Mouse (Mus musculus) bone marrow, adult 2 months (tissue): ENCODE measurements around the gene Bcs1l.

Experiments used
- CTCF ChIP-seq: fragments of 200-500 bp; IDR thresholded peaks from 2 replicates; pipeline ENCODE4 v1.5.1; 2011; ENCODE audit warnings: low read length, control low read depth; ENCODE audit not compliant: control insufficient read depth, insufficient read depth
- POLR2A ChIP-seq: fragments of 200-500 bp; IDR thresholded peaks from 2 replicates; pipeline ENCODE4 v1.6.1; 2011; ENCODE audit warnings: low read depth, mild to moderate bottlenecking, control low read depth, low read length, borderline replicate concordance; ENCODE audit not compliant: control insufficient read depth

- TF ChIP-seq POLR2A: no peak
- TF ChIP-seq CTCF: no peak
Measured at GRCm38 (mm10) chr1:74600501-74601266, 12.6 kb downstream of the Bcs1l start.
